Comparison of ENCODE assay signal across 16 mouse cellular contexts in the genomic region with DNA sequence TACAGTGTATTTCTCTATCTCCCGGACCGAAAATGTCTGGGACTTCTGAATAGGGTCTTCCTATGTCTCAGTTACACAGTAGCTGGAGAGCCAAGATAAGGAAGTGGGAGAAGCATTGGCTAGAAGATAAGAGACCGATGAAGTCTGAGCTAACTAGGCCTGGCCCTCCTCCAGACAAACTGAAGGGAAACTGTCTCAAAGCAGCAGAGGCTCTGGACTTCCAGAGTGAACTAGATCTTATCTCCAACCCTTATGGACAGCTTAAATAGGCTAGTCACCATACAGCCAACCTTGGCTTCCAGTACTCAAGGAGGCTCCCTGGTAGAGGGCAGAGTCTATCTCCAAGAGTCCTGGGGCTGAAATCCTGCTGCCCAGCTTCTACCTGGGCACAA. TPM values are rescaled to one million over a fixed set of nuclear protein-coding genes. Genes with fewer than 3 reads are reported as not detected.
DNase-seq lines count a peak whose midpoint lies in the region; ATAC-seq lines count a peak whose summit lies in the region.
"Had no signal": no experiment of that assay in that cellular context is flagged by ENCODE, and none has a peak within 500 bp of the region (broad histone marks: within the 10 kb centered on the region; RNA-seq: fewer than 3 reads in every experiment).

No protein-coding gene starts in this region.

- peaks cover 80% of the 10 kb centered on the region for H3K36me3 ChIP-seq in heart, embryonic 12.5 days
- H3K36me3 ChIP-seq in hindbrain, embryonic 14.5 days (replicated peaks; ENCODE audit: control insufficient read depth, insufficient read depth) = peaks cover 99% of the 10 kb centered on the region

- H3K9me3 ChIP-seq in heart, embryonic 12.5 days (replicated peaks) = no peaks in the 10 kb centered on the region
- H3K9me3 ChIP-seq in hindbrain, embryonic 14.5 days (ENCODE audit: control insufficient read depth, low read length) = no peaks in the 10 kb centered on the region

- no peak overlapping the region for H3K4me2 ChIP-seq in heart, embryonic 12.5 days
- no peak overlapping the region for H3K4me2 ChIP-seq in hindbrain, embryonic 14.5 days (replicated peaks)
- H3K4me2 ChIP-seq: lung, embryonic 14.5 days had no signal

- peak; percentile 79 for ATAC-seq in heart, embryonic 12.5 days (ENCODE audit: insufficient number of reproducible peaks, low FRiP score)
- ATAC-seq in megakaryocyte progenitor cell, adult 5-6 weeks (replicated peaks; ENCODE audit: poor library complexity) = peak; percentile 85
- ATAC-seq in hindbrain, embryonic 14.5 days (ENCODE audit: low FRiP score) = no peak

- no peaks in the 10 kb centered on the region for H3K4me1 ChIP-seq in heart, embryonic 12.5 days (replicated peaks)
- no peaks in the 10 kb centered on the region for H3K4me1 ChIP-seq in hindbrain, embryonic 14.5 days (replicated peaks; ENCODE audit: control insufficient read depth, insufficient read depth, low read length)

- no peaks in the 10 kb centered on the region for H3K27me3 ChIP-seq in heart, embryonic 12.5 days (replicated peaks)
- H3K27me3 ChIP-seq in hindbrain, embryonic 14.5 days (ENCODE audit: control insufficient read depth, insufficient read depth, low read length) = no peaks in the 10 kb centered on the region

- WGBS in heart, embryonic 12.5 days = 37% methylated on average over 3 of the region's 3 CpGs
- WGBS in hindbrain, embryonic 14.5 days = 96% methylated on average over 3 of the region's 3 CpGs

- no peak overlapping the region for H3K27ac ChIP-seq in heart, embryonic 12.5 days (ENCODE audit: poor library complexity, severe bottlenecking)
- H3K27ac ChIP-seq in hindbrain, embryonic 14.5 days = no peak overlapping the region

- no peak for DNase-seq in heart, adult 11 months
- peak; percentile 47 for DNase-seq in c-Kit-positive CD71-negative TER-119-negative erythroid progenitor cells, embryonic 14.5 days (ENCODE audit: low read depth)
- DNase-seq in liver = peak; percentile 62
- DNase-seq in right cerebral cortex, postnatal 4 days = no peak
- DNase-seq in hindbrain, embryonic 14.5 days (ENCODE audit: low spot score) = no peak
- DNase-seq in testis, postnatal 14 days (ENCODE audit: low spot score) = no peak
- DNase-seq: adrenal gland, postnatal 14 days; cerebellum, adult 11-12 months; gastrocnemius, postnatal 14 days; kidney, postnatal 14 days; left cerebral cortex, postnatal 4 days; lung, embryonic 14.5 days; retina, postnatal 1 day; thymus, postnatal 25 days had no signal

- H3K4me3 ChIP-seq in heart, embryonic 12.5 days = no peak overlapping the region
- H3K4me3 ChIP-seq in hindbrain, embryonic 14.5 days (replicated peaks; ENCODE audit: low read length) = no peak overlapping the region

- H3K9ac ChIP-seq in heart, embryonic 12.5 days = no peak overlapping the region
- no peak overlapping the region for H3K9ac ChIP-seq in hindbrain, embryonic 14.5 days
- H3K9ac ChIP-seq: lung, embryonic 14.5 days had no signal

RNA-seq across cellular contexts. Expression of a gene that starts 16.7 kb away (rescaled TPM):
- 236 and 244 TPM in 2 replicates for polyA plus RNA-seq in heart, embryonic 12.5 days (2016; fragmentation: Nextera tagmentation; extraction: Ambion mirVana)
- total RNA-seq in megakaryocyte progenitor cell, adult 5-6 weeks (2015) = 75.6 and 76.8 TPM in 2 replicates
- 153 and 162 TPM in 2 replicates for total RNA-seq in megakaryocyte progenitor cell, adult 5-6 weeks (2017)
- 151 and 170 TPM in 2 replicates for polyA plus RNA-seq in hindbrain, embryonic 14.5 days (2014; fragmentation: Nextera tagmentation; extraction: Ambion mirVana)

RNA-seq across cellular contexts. Expression of a gene that starts 34.2 kb away (rescaled TPM):
- 28.4 and 31.3 TPM in 2 replicates for polyA plus RNA-seq in heart, embryonic 12.5 days (2016; fragmentation: Nextera tagmentation; extraction: Ambion mirVana)
- 40.3 and 55.4 TPM in 2 replicates for total RNA-seq in megakaryocyte progenitor cell, adult 5-6 weeks (2015)
- 47.5 and 74.5 TPM in 2 replicates for total RNA-seq in megakaryocyte progenitor cell, adult 5-6 weeks (2017)
- polyA plus RNA-seq in hindbrain, embryonic 14.5 days (2014; fragmentation: Nextera tagmentation; extraction: Ambion mirVana) = 62.4 and 70.5 TPM in 2 replicates

Comparison
In these comparisons a context has a peak if more than half of its experiments do, and no peak if none do; other contexts are left out.
1. DNase-seq: peak in c-Kit-positive CD71-negative TER-119-negative erythroid progenitor cells, embryonic 14.5 days (single experiment) and liver (single experiment); none in heart, adult 11 months (single experiment), right cerebral cortex, postnatal 4 days (single experiment), hindbrain, embryonic 14.5 days (single experiment) and testis, postnatal 14 days (single experiment).